In the genomic region with DNA sequence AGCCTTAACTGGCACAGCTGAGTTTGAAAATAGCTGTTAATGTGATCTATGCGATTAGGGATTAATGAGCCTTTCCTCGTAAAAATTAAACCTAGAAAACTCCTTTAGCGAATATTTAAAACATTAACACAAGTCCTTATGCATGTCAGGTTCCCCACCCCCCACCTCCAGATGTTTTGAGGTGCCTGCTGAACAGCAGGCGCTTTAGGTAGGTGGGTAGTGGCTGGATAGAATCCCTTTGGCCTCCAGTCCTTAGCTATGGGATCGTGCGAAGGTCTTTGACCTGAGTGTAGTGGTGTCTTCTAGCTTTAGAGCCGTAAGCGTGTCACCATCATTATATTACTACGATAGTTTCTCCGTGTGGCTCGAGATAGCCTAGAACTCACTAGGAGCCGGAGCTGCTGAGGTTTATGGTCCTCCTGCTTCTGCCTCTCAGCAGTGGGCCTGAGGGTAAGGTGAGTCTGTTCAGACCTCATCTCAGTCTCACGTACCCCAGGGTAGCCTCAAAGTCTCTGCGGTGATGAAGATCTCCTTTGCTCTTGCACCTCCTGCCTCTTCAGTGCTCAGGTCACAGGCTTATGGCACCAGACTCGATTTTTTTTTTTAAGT, we compare ENCODE assay signal across 8 mouse cellular contexts. TPM values are rescaled to one million over a fixed set of nuclear protein-coding genes. Genes with fewer than 3 reads are reported as not detected.
DNase-seq lines count a peak whose midpoint lies in the region; ATAC-seq lines count a peak whose summit lies in the region.

No protein-coding gene starts in this region.

- H3K9ac ChIP-seq in forebrain, embryonic 16.5 days (replicated peaks; ENCODE audit: low read depth, low read length): peak overlapping the region; percentile 96
- H3K9ac ChIP-seq in neural tube, embryonic 11.5 days (ENCODE audit: low read length): peak overlapping the region; percentile 69

- peaks cover 36% of the 10 kb centered on the region for H3K4me1 ChIP-seq in forebrain, embryonic 16.5 days (replicated peaks; ENCODE audit: control insufficient read depth, insufficient read depth, low read length)
- H3K4me1 ChIP-seq in neural tube, embryonic 11.5 days (ENCODE audit: control insufficient read depth, insufficient read depth, low read length): peaks cover 17% of the 10 kb centered on the region

- no peaks in the 10 kb centered on the region for H3K36me3 ChIP-seq in forebrain, embryonic 16.5 days (ENCODE audit: control insufficient read depth, insufficient read depth)
- H3K36me3 ChIP-seq in neural tube, embryonic 11.5 days (ENCODE audit: control insufficient read depth, insufficient read depth, low read length): no peaks in the 10 kb centered on the region

- H3K27ac ChIP-seq in forebrain, embryonic 16.5 days (ENCODE audit: low read length): peak overlapping the region; percentile 100; the same call in 1 of the 2 replicates
- no peak overlapping the region; the same call in 1 of the 2 replicates for H3K27ac ChIP-seq in neural tube, embryonic 11.5 days (ENCODE audit: low read depth, low read length)

- H3K4me2 ChIP-seq in forebrain, embryonic 16.5 days (ENCODE audit: low read length): peak overlapping the region; percentile 74
- H3K4me2 ChIP-seq in neural tube, embryonic 11.5 days (ENCODE audit: low read depth): peak overlapping the region; percentile 65

- WGBS in forebrain, embryonic 16.5 days: 28% methylated on average over 15 of the region's 15 CpGs
- 22% methylated on average over 15 of the region's 15 CpGs for WGBS in neural tube, embryonic 11.5 days

- no peaks in the 10 kb centered on the region for H3K27me3 ChIP-seq in forebrain, embryonic 16.5 days (replicated peaks; ENCODE audit: control insufficient read depth, insufficient read depth, low read length)
- H3K27me3 ChIP-seq in neural tube, embryonic 11.5 days (ENCODE audit: control insufficient read depth, insufficient read depth, low read length): no peaks in the 10 kb centered on the region

- peak; percentile 36 for DNase-seq in adrenal gland, adult 2 months
- DNase-seq in adrenal gland, adult 8-10 months: no peak
- peak; percentile 16 for DNase-seq in MN1 (ENCODE audit: low spot score)
- DNase-seq in kidney, postnatal 14 days: peak; percentile 23
- no peak for DNase-seq in neural tube, embryonic 11.5 days (ENCODE audit: low spot score)
- DNase-seq in layer of hippocampus, postnatal 36 days: no peak
- DNase-seq in layer of hippocampus, adult 11-12 months (ENCODE audit: low spot score): no peak

- no peaks in the 10 kb centered on the region for H3K9me3 ChIP-seq in forebrain, embryonic 16.5 days (ENCODE audit: control insufficient read depth, low read length)
- no peaks in the 10 kb centered on the region for H3K9me3 ChIP-seq in neural tube, embryonic 11.5 days (ENCODE audit: control insufficient read depth, low read length)

- ATAC-seq in forebrain, embryonic 16.5 days: no peak
- ATAC-seq in neural tube, embryonic 11.5 days (ENCODE audit: insufficient read depth, low FRiP score, low TSS enrichment): no peak

- peak overlapping the region; percentile 99 for H3K4me3 ChIP-seq in forebrain, embryonic 16.5 days (replicated peaks; ENCODE audit: low read length)
- H3K4me3 ChIP-seq in neural tube, embryonic 11.5 days (ENCODE audit: low read depth, low read length): peak overlapping the region; percentile 77

RNA-seq across cellular contexts. Expression of gene Wbp4, which starts 1.5 kb away (rescaled TPM):
- 10 to 100 TPM; 37.9 to 41.6 TPM for total RNA-seq in adrenal gland, adult 2 months (2021)
- 4.5 and 5.0 TPM in 2 replicates for polyA plus RNA-seq in adrenal gland, adult 2 months (2012; rRNA removed)
- total RNA-seq in adrenal gland, adult 8-10 months (2022): 10 to 100 TPM; 34.7 to 40.1 (median 36.8) TPM
- 42.2 and 42.5 TPM in 2 replicates for polyA plus RNA-seq in forebrain, embryonic 16.5 days (2015; fragmentation: Nextera tagmentation; extraction: Ambion mirVana)
- 57.8 TPM in 2 replicates for polyA plus RNA-seq in neural tube, embryonic 11.5 days (2014; fragmentation: Nextera tagmentation; extraction: Ambion mirVana)
- total RNA-seq in layer of hippocampus, postnatal 36 days (2021): 10 to 100 TPM; 55.4 to 56.7 TPM

RNA-seq across cellular contexts. Expression of gene Elf1, which starts 1.9 kb away (rescaled TPM):
- 10 to 100 TPM; 18.0 to 26.6 TPM for total RNA-seq in adrenal gland, adult 2 months (2021)
- 6.5 and 7.5 TPM in 2 replicates for polyA plus RNA-seq in adrenal gland, adult 2 months (2012; rRNA removed)
- total RNA-seq in adrenal gland, adult 8-10 months (2022): 10 to 100 TPM; 20.9 to 24.7 (median 21.4) TPM
- polyA plus RNA-seq in forebrain, embryonic 16.5 days (2015; fragmentation: Nextera tagmentation; extraction: Ambion mirVana): 2.7 and 3.3 TPM in 2 replicates
- polyA plus RNA-seq in neural tube, embryonic 11.5 days (2014; fragmentation: Nextera tagmentation; extraction: Ambion mirVana): 8.2 and 8.3 TPM in 2 replicates
- total RNA-seq in layer of hippocampus, postnatal 36 days (2021): 1 to 10 TPM; 5.0 to 5.2 TPM

RNA-seq across cellular contexts. Expression of gene Kbtbd6, which starts 31.2 kb away (rescaled TPM):
- total RNA-seq in adrenal gland, adult 2 months (2021): under 1 TPM; 0.12 to 0.28 TPM
- polyA plus RNA-seq in adrenal gland, adult 2 months (2012; rRNA removed): 0.51 and 0.55 TPM in 2 replicates
- total RNA-seq in adrenal gland, adult 8-10 months (2022): under 1 TPM in 3 of 4 experiments, not detected in 1; 0.17 to 0.26 (median 0.18) TPM
- polyA plus RNA-seq in forebrain, embryonic 16.5 days (2015; fragmentation: Nextera tagmentation; extraction: Ambion mirVana): 2.8 and 3.8 TPM in 2 replicates
- 5.7 and 6.3 TPM in 2 replicates for polyA plus RNA-seq in neural tube, embryonic 11.5 days (2014; fragmentation: Nextera tagmentation; extraction: Ambion mirVana)
- 1 to 10 TPM in 1 of 2 experiments, under 1 TPM in 1; 0.81 to 1.3 TPM for total RNA-seq in layer of hippocampus, postnatal 36 days (2021)

RNA-seq across cellular contexts. Expression of gene Kbtbd7, which starts 56.5 kb away (rescaled TPM):
- 1 to 10 TPM; 6.0 to 9.1 TPM for total RNA-seq in adrenal gland, adult 2 months (2021)
- 4.7 and 6.1 TPM in 2 replicates for polyA plus RNA-seq in adrenal gland, adult 2 months (2012; rRNA removed)
- 10 to 100 TPM in 2 of 4 experiments, 1 to 10 TPM in 2; 8.4 to 12.3 (median 10.8) TPM for total RNA-seq in adrenal gland, adult 8-10 months (2022)
- 25.2 and 30.4 TPM in 2 replicates for polyA plus RNA-seq in forebrain, embryonic 16.5 days (2015; fragmentation: Nextera tagmentation; extraction: Ambion mirVana)
- polyA plus RNA-seq in neural tube, embryonic 11.5 days (2014; fragmentation: Nextera tagmentation; extraction: Ambion mirVana): 18.4 and 19.9 TPM in 2 replicates
- 10 to 100 TPM; 42.8 to 44.0 TPM for total RNA-seq in layer of hippocampus, postnatal 36 days (2021)

Comparison
In these comparisons a context has a peak if more than half of its experiments do, and no peak if none do; other contexts are left out.
1. DNase-seq: peak in adrenal gland, adult 2 months (single experiment), MN1 (single experiment) and kidney, postnatal 14 days (single experiment); none in adrenal gland, adult 8-10 months (single experiment), neural tube, embryonic 11.5 days (single experiment), layer of hippocampus, postnatal 36 days (0 of 2) and layer of hippocampus, adult 11-12 months (single experiment).